Mouse (Mus musculus) MEL (cell line): ENCODE measurements around the gene Zfp740.

ENCODE experiments used
- CHD2 ChIP-seq: IDR thresholded peaks from 2 replicates; pipeline ENCODE4 v1.6.1; 2011; ENCODE audit warnings: low read length, improper control_type of control experiment
- CTCF ChIP-seq, 3 experiments: IDR thresholded peaks in 2 of 3; conservative IDR thresholded peaks in 1 of 3; 2 replicates each; pipeline ENCODE4 v1.5.1; 2011 to 2012; ENCODE audit warnings: low read length in 3 of 3, low read depth in 2 of 3, mild to moderate bottlenecking in 2 of 3, improper control_type of control experiment in 1 of 3, inconsistent platforms in 1 of 3, mixed read lengths in 1 of 3, moderate library complexity in 1 of 3; ENCODE audit not compliant: control insufficient read depth in 1 of 3, insufficient read depth in 1 of 3, poor library complexity in 1 of 3, severe bottlenecking in 1 of 3
- EP300 ChIP-seq, 2 experiments: IDR thresholded peaks; 2 replicates each; pipeline ENCODE4 v1.6.1; 2011; ENCODE audit warnings: improper control_type of control experiment in 2 of 2, low read length in 2 of 2, low read depth in 1 of 2, mild to moderate bottlenecking in 1 of 2
- MAX ChIP-seq: IDR thresholded peaks from 2 replicates; pipeline ENCODE4 v1.6.1; 2011; ENCODE audit warnings: low read length, improper control_type of control experiment
- POLR2A ChIP-seq, 2 experiments: IDR thresholded peaks; 2 replicates each; pipeline ENCODE4 v1.6.1; 2011 to 2012; ENCODE audit warnings: low read length in 2 of 2, mild to moderate bottlenecking in 2 of 2, control low read depth in 1 of 2, improper control_type of control experiment in 1 of 2, low read depth in 1 of 2, moderate library complexity in 1 of 2; ENCODE audit not compliant: control insufficient read depth in 1 of 2, insufficient read depth in 1 of 2, poor library complexity in 1 of 2
- SIN3A ChIP-seq: IDR thresholded peaks from 2 replicates; pipeline ENCODE4 v1.6.1; 2012; ENCODE audit warnings: low read length, improper control_type of control experiment, inconsistent platforms
- TCF12 ChIP-seq: IDR thresholded peaks from 2 replicates; pipeline ENCODE4 v1.6.1; 2014; ENCODE audit warnings: low read depth, mild to moderate bottlenecking, inconsistent platforms, low read length, improper control_type of control experiment, moderate library complexity
- USF2 ChIP-seq, 2 experiments: IDR thresholded peaks; 2 replicates each; pipeline ENCODE4 v1.6.1; 2011 to 2012; ENCODE audit warnings: improper control_type of control experiment in 2 of 2, low read length in 2 of 2, borderline replicate concordance in 1 of 2, inconsistent platforms in 1 of 2, low read depth in 1 of 2, mild to moderate bottlenecking in 1 of 2; ENCODE audit not compliant: insufficient read depth in 1 of 2
- ZKSCAN1 ChIP-seq: IDR thresholded peaks from 2 replicates; pipeline ENCODE4 v1.6.1; 2012; ENCODE audit warnings: low read depth, mild to moderate bottlenecking, inconsistent platforms, low read length, improper control_type of control experiment, moderate library complexity

- TF ChIP-seq USF2 (IDR thresholded peaks at IDR 0.05; ENCODE audit: borderline replicate concordance in 1 of 2, insufficient read depth in 1 of 2, low read depth in 1 of 2, low read length in 2 of 2) (no peak), CTCF (IDR thresholded peaks at IDR 0.05 in 2 of 3, conservative IDR thresholded peaks at IDR 0.05 in 1 of 3; ENCODE audit: control insufficient read depth in 1 of 3, insufficient read depth in 1 of 3, low read depth in 2 of 3, low read length in 3 of 3, poor library complexity in 1 of 3, severe bottlenecking in 1 of 3) (no peak), POLR2A (IDR thresholded peaks at IDR 0.05; ENCODE audit: control insufficient read depth in 1 of 2, insufficient read depth in 1 of 2, low read depth in 1 of 2, low read length in 2 of 2, poor library complexity in 1 of 2) (no peak), SIN3A (no peak), ZKSCAN1 (no peak), MAX (peak; percentile 53), TCF12 (no peak), CHD2 (no peak), EP300 (IDR thresholded peaks at IDR 0.05; ENCODE audit: low read depth in 1 of 2, low read length in 2 of 2) (no peak)
Measured at GRCm38 (mm10) chr15:102203835-102204381, 859 bp downstream of the Zfp740 start.
